19 mouse cellular contexts compared by ENCODE assay signal in the genomic region with DNA sequence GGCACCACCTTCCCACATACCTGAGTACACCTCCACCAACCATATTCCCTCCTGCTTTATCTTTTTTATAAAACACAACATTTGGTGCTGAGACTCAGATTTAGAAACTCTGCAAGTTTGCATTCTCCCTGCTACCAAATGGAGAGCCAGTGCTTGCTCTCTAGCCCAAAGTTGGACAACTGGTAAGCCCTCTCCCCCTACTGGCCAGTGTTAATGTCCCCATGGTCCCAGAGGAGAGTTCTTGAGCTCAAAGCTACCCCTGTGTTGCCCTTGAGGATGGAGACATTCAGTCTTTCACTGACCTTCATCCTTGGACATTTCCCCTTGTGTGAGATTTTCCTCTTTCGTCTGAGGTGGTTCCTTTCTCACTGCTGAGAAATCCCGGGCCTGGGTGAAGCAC. TPM values are rescaled to one million over a fixed set of nuclear protein-coding genes. Genes with fewer than 3 reads are reported as not detected.
"Had no signal": no experiment of that assay in that cellular context is flagged by ENCODE, and none has a peak within 500 bp of the region (broad histone marks: within the 10 kb centered on the region; RNA-seq: fewer than 3 reads in every experiment).

No protein-coding gene starts in this region.

- H3K9me3 ChIP-seq: limb, embryonic 10.5 days; liver, embryonic 12.5 days; midbrain, embryonic 10.5 days; midbrain, embryonic 15.5 days; neural tube, embryonic 13.5 days had no signal

- H3K27me3 ChIP-seq: liver, embryonic 12.5 days; midbrain, embryonic 15.5 days; neural tube, embryonic 13.5 days had no signal

- H3K36me3 ChIP-seq: limb, embryonic 10.5 days; liver, embryonic 12.5 days; midbrain, embryonic 10.5 days; midbrain, embryonic 15.5 days; neural tube, embryonic 13.5 days had no signal

- H3K4me2 ChIP-seq: liver, embryonic 12.5 days; midbrain, embryonic 15.5 days; neural tube, embryonic 13.5 days had no signal

- H3K4me3 ChIP-seq: layer of hippocampus, adult 2 months; limb, embryonic 10.5 days; liver, embryonic 12.5 days; midbrain, embryonic 10.5 days; midbrain, embryonic 15.5 days; neural tube, embryonic 13.5 days had no signal

- H3K4me1 ChIP-seq: limb, embryonic 10.5 days; liver, embryonic 12.5 days; midbrain, embryonic 10.5 days; midbrain, embryonic 15.5 days; neural tube, embryonic 13.5 days had no signal

- DNase-seq: kidney, adult 8-10 months; kidney, postnatal 10 days; kidney, postnatal 4 days; lung, postnatal 10 days; right cerebral cortex, postnatal 14 days; thymus, postnatal 4 days had no signal

- H3K9ac ChIP-seq: liver, embryonic 12.5 days; midbrain, embryonic 15.5 days; neural tube, embryonic 13.5 days had no signal

- ATAC-seq: hindbrain, embryonic 16.5 days; inflammation-experienced regulatory T-cells, adult 6 months; liver, embryonic 12.5 days; midbrain, embryonic 15.5 days had no signal

- H3K27ac ChIP-seq: layer of hippocampus, adult 2 months; limb, embryonic 10.5 days; liver, embryonic 12.5 days; midbrain, embryonic 10.5 days; midbrain, embryonic 15.5 days; neural tube, embryonic 13.5 days had no signal

RNA-seq across cellular contexts. Expression of a gene that starts 12.7 kb away (rescaled TPM):
- total RNA-seq: layer of hippocampus, adult 2 months; layer of hippocampus, postnatal 10 days; left cerebral cortex, adult 18-20 months; left cerebral cortex, postnatal 10 days had no signal
- polyA plus RNA-seq: hindbrain, embryonic 16.5 days; limb, embryonic 10.5 days; liver, embryonic 12.5 days; midbrain, embryonic 10.5 days; midbrain, embryonic 15.5 days; neural tube, embryonic 13.5 days had no signal

RNA-seq across cellular contexts. Expression of a gene that starts 34.1 kb away (rescaled TPM):
- total RNA-seq: layer of hippocampus, postnatal 10 days; left cerebral cortex, adult 18-20 months; left cerebral cortex, postnatal 10 days; megakaryocyte, adult 5-6 weeks had no signal
- polyA plus RNA-seq: hindbrain, embryonic 16.5 days; limb, embryonic 10.5 days; liver, embryonic 12.5 days; liver, embryonic 16.5 days; midbrain, embryonic 10.5 days; midbrain, embryonic 15.5 days; neural tube, embryonic 13.5 days had no signal
